In the genomic region with DNA sequence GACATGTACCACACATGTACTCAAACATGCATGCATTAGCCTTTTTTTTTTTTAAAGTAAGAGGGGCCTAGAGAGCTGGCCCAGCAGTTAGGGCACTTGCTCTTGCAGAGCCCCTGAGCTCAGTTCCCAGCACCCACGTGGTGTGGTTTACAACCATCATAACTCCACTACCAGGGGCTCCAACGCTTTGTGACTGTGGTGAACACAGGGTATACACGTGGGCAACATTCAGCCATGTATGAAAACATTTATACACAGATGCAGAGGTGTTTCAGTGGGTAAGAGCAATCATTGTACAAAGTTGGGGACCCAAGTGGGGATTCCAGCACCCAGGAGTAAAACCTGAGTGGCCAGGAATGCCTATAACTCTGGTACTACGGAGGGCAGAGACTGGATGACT, we compare ENCODE assay signal across 8 mouse cellular contexts. TPM values are rescaled to one million over a fixed set of nuclear protein-coding genes. Genes with fewer than 3 reads are reported as not detected.
DNase-seq lines count a peak whose midpoint lies in the region; ATAC-seq and TF ChIP-seq lines count a peak whose summit lies in the region.
"Had no signal": no experiment of that assay in that cellular context is flagged by ENCODE, and none has a peak within 500 bp of the region (broad histone marks: within the 10 kb centered on the region; RNA-seq: fewer than 3 reads in every experiment).

No protein-coding gene starts in this region.

- no peak for DNase-seq in kidney, postnatal 0 days (ENCODE audit: low spot score)
- no peak for DNase-seq in kidney, adult 8-10 months
- no peak for DNase-seq in intestine, embryonic 14.5 days (ENCODE audit: low spot score)
- DNase-seq in right cerebral cortex, adult 18-20 months = no peak
- DNase-seq in urinary bladder, postnatal 4 days (ENCODE audit: low spot score in 2 of 2) = no peak
- DNase-seq: layer of hippocampus, adult 9-11 months had no signal

- TF ChIP-seq POLR2A in myocyte (IDR thresholded peaks at IDR 0.05; ENCODE audit: insufficient read length, low read depth) = peak; percentile 27

- peaks cover 17% of the 10 kb centered on the region; the same call in 1 of the 2 replicates for H3K4me1 ChIP-seq in kidney, postnatal 0 days (replicated peaks; ENCODE audit: insufficient read depth, low read length)
- 0 out of 2 replicates have a peak, but pooled peaks cover 4% of the 10 kb centered on the region for H3K4me1 ChIP-seq in embryonic facial prominence, embryonic 12.5 days
- peaks cover 12% of the 10 kb centered on the region for H3K4me1 ChIP-seq in intestine, embryonic 14.5 days (replicated peaks; ENCODE audit: control insufficient read depth, insufficient read depth, low read length)

- no peak overlapping the region for H3ac ChIP-seq in myocyte (ENCODE audit: control insufficient read depth, insufficient read length)

- H3K36me3 ChIP-seq in kidney, postnatal 0 days (ENCODE audit: insufficient read depth, low read length) = no peaks in the 10 kb centered on the region
- H3K36me3 ChIP-seq in embryonic facial prominence, embryonic 12.5 days = no peaks in the 10 kb centered on the region
- H3K36me3 ChIP-seq in intestine, embryonic 14.5 days (ENCODE audit: control insufficient read depth, insufficient read depth, low read length) = no peaks in the 10 kb centered on the region
- H3K36me3 ChIP-seq in myocyte (ENCODE audit: control insufficient read depth, insufficient read depth) = no peaks in the 10 kb centered on the region

- H3K9me3 ChIP-seq in kidney, postnatal 0 days (replicated peaks; ENCODE audit: low read length) = no peaks in the 10 kb centered on the region
- no peaks in the 10 kb centered on the region for H3K9me3 ChIP-seq in embryonic facial prominence, embryonic 12.5 days
- no peaks in the 10 kb centered on the region for H3K9me3 ChIP-seq in intestine, embryonic 14.5 days (ENCODE audit: control insufficient read depth, low read length)

- H3K27ac ChIP-seq in kidney, postnatal 0 days = peak overlapping the region; percentile 93
- H3K27ac ChIP-seq in embryonic facial prominence, embryonic 12.5 days = no peak overlapping the region; the same call in 1 of the 2 replicates
- H3K27ac ChIP-seq in intestine, embryonic 14.5 days (ENCODE audit: low read depth) = peak overlapping the region; percentile 86

- ATAC-seq in kidney, postnatal 0 days (replicated peaks; ENCODE audit: low FRiP score, low read depth) = no peak
- no peak for ATAC-seq in embryonic facial prominence, embryonic 12.5 days (ENCODE audit: insufficient number of reproducible peaks, insufficient read depth, low FRiP score, low TSS enrichment)
- ATAC-seq in intestine, embryonic 14.5 days (replicated peaks; ENCODE audit: low FRiP score, low TSS enrichment, low read depth) = no peak

- no peak overlapping the region for H3K4me2 ChIP-seq in kidney, postnatal 0 days (ENCODE audit: low read length)
- H3K4me2 ChIP-seq in embryonic facial prominence, embryonic 12.5 days (replicated peaks) = no peak overlapping the region
- peak overlapping the region; percentile 48; the same call in 1 of the 2 replicates for H3K4me2 ChIP-seq in intestine, embryonic 14.5 days (ENCODE audit: low read length)
- peak overlapping the region; percentile 90 for H3K4me2 ChIP-seq in myocyte (ENCODE audit: low read depth)

- no peaks in the 10 kb centered on the region for H3K27me3 ChIP-seq in kidney, postnatal 0 days (ENCODE audit: insufficient read depth, low read length)
- H3K27me3 ChIP-seq in embryonic facial prominence, embryonic 12.5 days = no peaks in the 10 kb centered on the region
- H3K27me3 ChIP-seq in intestine, embryonic 14.5 days (replicated peaks; ENCODE audit: control insufficient read depth, insufficient read depth, low read length) = no peaks in the 10 kb centered on the region
- no peaks in the 10 kb centered on the region for H3K27me3 ChIP-seq in myocyte (ENCODE audit: control insufficient read depth, insufficient read depth, insufficient read length)

- no peak overlapping the region for H3K4me3 ChIP-seq in kidney, postnatal 0 days (replicated peaks; ENCODE audit: low read depth, low read length)
- 0 out of 2 replicates have a peak overlapping the region, but pooled peaks have one; percentile 28 for H3K4me3 ChIP-seq in embryonic facial prominence, embryonic 12.5 days
- 0 out of 2 replicates have a peak overlapping the region, but pooled peaks have one; percentile 35 for H3K4me3 ChIP-seq in intestine, embryonic 14.5 days (ENCODE audit: low read depth, low read length)
- peak overlapping the region; percentile 16 for H3K4me3 ChIP-seq in myocyte

- no peak for TF ChIP-seq CTCF in kidney, postnatal 0 days (IDR thresholded peaks at IDR 0.05; ENCODE audit: low read depth)

- WGBS in kidney, postnatal 0 days = 90% methylated on average over 4 of the region's 4 CpGs
- WGBS in embryonic facial prominence, embryonic 12.5 days = 91% methylated on average over 4 of the region's 4 CpGs
- WGBS in intestine, embryonic 14.5 days = 84% methylated on average over 4 of the region's 4 CpGs

- peaks cover 9% of the 10 kb centered on the region for H3K79me2 ChIP-seq in myocyte (ENCODE audit: control insufficient read depth, insufficient read depth)

- no peak overlapping the region for H3K9ac ChIP-seq in kidney, postnatal 0 days (ENCODE audit: low read depth, low read length)
- no peak overlapping the region for H3K9ac ChIP-seq in embryonic facial prominence, embryonic 12.5 days
- no peak overlapping the region for H3K9ac ChIP-seq in intestine, embryonic 14.5 days (ENCODE audit: low read length)

TF ChIP-seq in myocyte, 11 proteins besides CTCF, POLR2A, EP300 and RAD21:
- TF ChIP-seq POLR2AphosphoS2 (IDR thresholded peaks at IDR 0.05; ENCODE audit: insufficient read length, low read depth) = peak; percentile 19
- TF ChIP-seq E2F4 (IDR thresholded peaks at IDR 0.05; ENCODE audit: insufficient read depth) = no peak

RNA-seq across cellular contexts. Expression of gene Ssc4d, which starts 16.0 kb away (rescaled TPM):
- 6.7 and 7.5 TPM in 2 replicates for polyA plus RNA-seq in kidney, postnatal 0 days (2015; fragmentation: Nextera tagmentation; extraction: Ambion mirVana)
- polyA plus RNA-seq in embryonic facial prominence, embryonic 12.5 days (2016; fragmentation: Nextera tagmentation; extraction: Ambion mirVana) = 4.7 and 5.1 TPM in 2 replicates
- 2.1 and 2.9 TPM in 2 replicates for polyA plus RNA-seq in intestine, embryonic 14.5 days (2014; fragmentation: Nextera tagmentation; extraction: Ambion mirVana)
- 2.4 TPM for polyA plus RNA-seq in myocyte (2012; fragmentation: generic; extraction: Trizol)

RNA-seq across cellular contexts. Expression of gene Zp3, which starts 21.5 kb away (rescaled TPM):
- polyA plus RNA-seq in kidney, postnatal 0 days (2015; fragmentation: Nextera tagmentation; extraction: Ambion mirVana) = 0.13 and 0.16 TPM in 2 replicates
- 0.12 TPM in 1 of 2 replicates, not detected in the other for polyA plus RNA-seq in embryonic facial prominence, embryonic 12.5 days (2016; fragmentation: Nextera tagmentation; extraction: Ambion mirVana)
- not detected in 2 replicates for polyA plus RNA-seq in intestine, embryonic 14.5 days (2014; fragmentation: Nextera tagmentation; extraction: Ambion mirVana)
- 0.11 TPM for polyA plus RNA-seq in myocyte (2012; fragmentation: generic; extraction: Trizol)

RNA-seq across cellular contexts. Expression of gene Ywhag, which starts 24.0 kb away (rescaled TPM):
- polyA plus RNA-seq in kidney, postnatal 0 days (2015; fragmentation: Nextera tagmentation; extraction: Ambion mirVana) = 89.4 and 105 TPM in 2 replicates
- 221 and 228 TPM in 2 replicates for polyA plus RNA-seq in embryonic facial prominence, embryonic 12.5 days (2016; fragmentation: Nextera tagmentation; extraction: Ambion mirVana)
- 93.3 and 95.7 TPM in 2 replicates for polyA plus RNA-seq in intestine, embryonic 14.5 days (2014; fragmentation: Nextera tagmentation; extraction: Ambion mirVana)
- polyA plus RNA-seq in myocyte (2012; fragmentation: generic; extraction: Trizol) = 244 TPM

RNA-seq across cellular contexts. Expression of gene Dtx2, which starts 36.2 kb away (rescaled TPM):
- 21.8 and 22.7 TPM in 2 replicates for polyA plus RNA-seq in kidney, postnatal 0 days (2015; fragmentation: Nextera tagmentation; extraction: Ambion mirVana)
- polyA plus RNA-seq in embryonic facial prominence, embryonic 12.5 days (2016; fragmentation: Nextera tagmentation; extraction: Ambion mirVana) = 33.8 and 38.9 TPM in 2 replicates
- polyA plus RNA-seq in intestine, embryonic 14.5 days (2014; fragmentation: Nextera tagmentation; extraction: Ambion mirVana) = 23.2 and 24.6 TPM in 2 replicates
- polyA plus RNA-seq in myocyte (2012; fragmentation: generic; extraction: Trizol) = 18.3 TPM

Comparison
In these comparisons a context has a peak if more than half of its experiments do, and no peak if none do; other contexts are left out.
1. H3K4me2 ChIP-seq: peak in intestine, embryonic 14.5 days (single experiment) and myocyte (single experiment); none in kidney, postnatal 0 days (single experiment) and embryonic facial prominence, embryonic 12.5 days (single experiment).